Mouse (Mus musculus): Measurements from ENCODE around the gene Txnrd3. TPM values are rescaled to one million over a fixed set of nuclear protein-coding genes. Genes with fewer than 3 reads are reported as not detected.

The Txnrd3 gene
- total RNA-seq, 1 experiment, result 4.9 TPM

- Histone ChIP-seq H3K27ac (ENCODE audit: insufficient read depth, low read depth, low read length, poor library complexity, severe bottlenecking) (no peak overlapping the region), H3K4me3 (ENCODE audit: insufficient read depth in 1 of 2, low read depth in 1 of 2, low read length in 2 of 2, poor library complexity in 1 of 2, severe bottlenecking in 1 of 2) (no peak overlapping the region), H3K4me1 (ENCODE audit: control insufficient read depth in 2 of 2, insufficient read depth in 2 of 2, low read length in 2 of 2, poor library complexity in 1 of 2) (no peaks in the 10 kb centered on the region), H3K9me3 (ENCODE audit: control insufficient read depth, insufficient read depth, low read depth, low read length) (no peaks in the 10 kb centered on the region), H3K36me3 (ENCODE audit: control insufficient read depth, insufficient read depth, low read length, poor library complexity, severe bottlenecking) (no peaks in the 10 kb centered on the region), H3K9ac (ENCODE audit: insufficient read depth, low read depth, low read length, poor library complexity, severe bottlenecking) (no peak overlapping the region)
- DNase-seq (ENCODE audit: low read depth, low spot score), result no peak
- in situ Hi-C loops (cut with MboI; ENCODE audit: low sequenced_read_pairs in 2 of 2, unreplicated experiment in 2 of 2), result loop anchor here in 1 of 2 experiments (25.0 kb wide), 1 partner anchor 902 kb away; no protein-coding TSS in a partner anchor
- no peak for TF ChIP-seq HCFC1 (IDR thresholded peaks at IDR 0.05; ENCODE audit: borderline replicate concordance, insufficient read depth, low read length)
- TF ChIP-seq CHD2 (IDR thresholded peaks at IDR 0.05; ENCODE audit: low read depth, low read length), result no peak
- TF ChIP-seq ZNF384 (IDR thresholded peaks at IDR 0.05; ENCODE audit: low read depth, low read length), result no peak
- TF ChIP-seq MAFK (IDR thresholded peaks at IDR 0.05; ENCODE audit: insufficient read depth, low read depth, low read length), result no peak
- no peak for TF ChIP-seq ZC3H11A (IDR thresholded peaks at IDR 0.05; ENCODE audit: borderline replicate concordance, low read depth, low read length)
Measured at GRCm38 (mm10) chr6:89660490-89660889, 16.7 kb downstream of the Txnrd3 start.

GRCm38 (mm10) chr6:89662521-89662920 is 18.7 kb downstream of the Txnrd3 start:
- Histone ChIP-seq H3K4me1 (ENCODE audit: control insufficient read depth in 2 of 2, insufficient read depth in 2 of 2, low read length in 2 of 2, poor library complexity in 1 of 2) (no peaks in the 10 kb centered on the region), H3K27ac (ENCODE audit: insufficient read depth, low read depth, low read length, poor library complexity, severe bottlenecking) (no peak overlapping the region), H3K9ac (ENCODE audit: insufficient read depth, low read depth, low read length, poor library complexity, severe bottlenecking) (no peak overlapping the region), H3K9me3 (ENCODE audit: control insufficient read depth, insufficient read depth, low read depth, low read length) (no peaks in the 10 kb centered on the region), H3K36me3 (ENCODE audit: control insufficient read depth, insufficient read depth, low read length, poor library complexity, severe bottlenecking) (no peaks in the 10 kb centered on the region), H3K4me3 (ENCODE audit: insufficient read depth in 1 of 2, low read depth in 1 of 2, low read length in 2 of 2, poor library complexity in 1 of 2, severe bottlenecking in 1 of 2) (no peak overlapping the region)
- in situ Hi-C loops (cut with MboI; ENCODE audit: low sequenced_read_pairs in 2 of 2, unreplicated experiment in 2 of 2), result loop anchor here in 1 of 2 experiments (25.0 kb wide), 1 partner anchor 900 kb away; no protein-coding TSS in a partner anchor
- DNase-seq (ENCODE audit: low read depth, low spot score), result no peak
- TF ChIP-seq HCFC1 (IDR thresholded peaks at IDR 0.05; ENCODE audit: borderline replicate concordance, insufficient read depth, low read length) (no peak), ZC3H11A (IDR thresholded peaks at IDR 0.05; ENCODE audit: borderline replicate concordance, low read depth, low read length) (no peak), ZNF384 (IDR thresholded peaks at IDR 0.05; ENCODE audit: low read depth, low read length) (no peak), CHD2 (IDR thresholded peaks at IDR 0.05; ENCODE audit: low read depth, low read length) (no peak), MAFK (IDR thresholded peaks at IDR 0.05; ENCODE audit: insufficient read depth, low read depth, low read length) (no peak)

GRCm38 (mm10) chr6:89665155-89665554 is 21.4 kb downstream of the Txnrd3 start:
- no peak for TF ChIP-seq HCFC1 (IDR thresholded peaks at IDR 0.05; ENCODE audit: borderline replicate concordance, insufficient read depth, low read length)
- no peak for TF ChIP-seq ZC3H11A (IDR thresholded peaks at IDR 0.05; ENCODE audit: borderline replicate concordance, low read depth, low read length)
- no peak for TF ChIP-seq ZNF384 (IDR thresholded peaks at IDR 0.05; ENCODE audit: low read depth, low read length)
- TF ChIP-seq CHD2 (IDR thresholded peaks at IDR 0.05; ENCODE audit: low read depth, low read length), result no peak
- H3K9ac ChIP-seq (ENCODE audit: insufficient read depth, low read depth, low read length, poor library complexity, severe bottlenecking), result no peak overlapping the region
- H3K4me3 ChIP-seq (ENCODE audit: insufficient read depth in 1 of 2, low read depth in 1 of 2, low read length in 2 of 2, poor library complexity in 1 of 2, severe bottlenecking in 1 of 2), result no peak overlapping the region
- H3K27ac ChIP-seq (ENCODE audit: insufficient read depth, low read depth, low read length, poor library complexity, severe bottlenecking), result no peak overlapping the region
- no peak for DNase-seq (ENCODE audit: low read depth, low spot score)
- no peaks in the 10 kb centered on the region for H3K9me3 ChIP-seq (ENCODE audit: control insufficient read depth, insufficient read depth, low read depth, low read length)
- no peaks in the 10 kb centered on the region for H3K36me3 ChIP-seq (ENCODE audit: control insufficient read depth, insufficient read depth, low read length, poor library complexity, severe bottlenecking)
- in situ Hi-C loops (cut with MboI; ENCODE audit: low sequenced_read_pairs in 2 of 2, unreplicated experiment in 2 of 2), result loop anchor here in 1 of 2 experiments (25.0 kb wide), 1 partner anchor 897 kb away; no protein-coding TSS in a partner anchor
- no peaks in the 10 kb centered on the region for H3K4me1 ChIP-seq (ENCODE audit: control insufficient read depth in 2 of 2, insufficient read depth in 2 of 2, low read length in 2 of 2, poor library complexity in 1 of 2)

GRCm38 (mm10) chr6:89665667-89666066 is 21.9 kb downstream of the Txnrd3 start:
- Histone ChIP-seq H3K9me3 (ENCODE audit: control insufficient read depth, insufficient read depth, low read depth, low read length) (no peaks in the 10 kb centered on the region), H3K27ac (ENCODE audit: insufficient read depth, low read depth, low read length, poor library complexity, severe bottlenecking) (no peak overlapping the region), H3K36me3 (ENCODE audit: control insufficient read depth, insufficient read depth, low read length, poor library complexity, severe bottlenecking) (no peaks in the 10 kb centered on the region), H3K4me3 (ENCODE audit: insufficient read depth in 1 of 2, low read depth in 1 of 2, low read length in 2 of 2, poor library complexity in 1 of 2, severe bottlenecking in 1 of 2) (no peak overlapping the region), H3K9ac (ENCODE audit: insufficient read depth, low read depth, low read length, poor library complexity, severe bottlenecking) (no peak overlapping the region), H3K4me1 (ENCODE audit: control insufficient read depth in 2 of 2, insufficient read depth in 2 of 2, low read length in 2 of 2, poor library complexity in 1 of 2) (no peaks in the 10 kb centered on the region)
- TF ChIP-seq ZC3H11A (IDR thresholded peaks at IDR 0.05; ENCODE audit: borderline replicate concordance, low read depth, low read length) (no peak), CHD2 (IDR thresholded peaks at IDR 0.05; ENCODE audit: low read depth, low read length) (no peak), HCFC1 (IDR thresholded peaks at IDR 0.05; ENCODE audit: borderline replicate concordance, insufficient read depth, low read length) (no peak), MAFK (IDR thresholded peaks at IDR 0.05; ENCODE audit: insufficient read depth, low read depth, low read length) (no peak), ZNF384 (IDR thresholded peaks at IDR 0.05; ENCODE audit: low read depth, low read length) (no peak)
- in situ Hi-C loops (cut with MboI; ENCODE audit: low sequenced_read_pairs in 2 of 2, unreplicated experiment in 2 of 2), result loop anchor here in 1 of 2 experiments (25.0 kb wide), 1 partner anchor 897 kb away; no protein-coding TSS in a partner anchor
- no peak for DNase-seq (ENCODE audit: low read depth, low spot score)
